Mouse (Mus musculus) C2C12 (cell line): ENCODE measurements around the gene Erbb4.

ENCODE experiments used
- CTCF ChIP-seq: IDR thresholded peaks from one replicate; pipeline ENCODE4 v1.5.1; 2011; ENCODE audit not compliant: control insufficient read depth, insufficient read depth, insufficient read length
- FOSL1 ChIP-seq: IDR thresholded peaks from one replicate; pipeline ENCODE4 v1.8.0; 2011; ENCODE audit warnings: mild to moderate bottlenecking, low read length; ENCODE audit not compliant: poor library complexity, insufficient read depth, severe bottlenecking
- MAX ChIP-seq: IDR thresholded peaks from one replicate; pipeline ENCODE4 v1.6.1; 2011; ENCODE audit warnings: mild to moderate bottlenecking, control low read depth
- USF1 ChIP-seq: IDR thresholded peaks from one replicate; pipeline ENCODE4 v1.6.1; 2011; ENCODE audit warnings: low read depth, mild to moderate bottlenecking, control low read depth, moderate library complexity

- no peak for TF ChIP-seq CTCF
- TF ChIP-seq USF1: no peak
- no peak for TF ChIP-seq MAX
- TF ChIP-seq FOSL1: no peak
Observed at GRCm38 (mm10) chr1:68787409-68788015, 320.3 kb downstream of the Erbb4 start.
